Mouse (Mus musculus) lung, postnatal 25 days (tissue): ENCODE measurements around the gene Olfr850.

Experiments used
- DNase-seq: peaks from one replicate; pipeline ENCODE4 v3.0.0; 2022; ENCODE audit warnings: low spot score

Gene Olfr850

GRCm38 (mm10) chr9:19478148-19478547 is at the start of gene Olfr850:
Gene Olfr850 (minus strand): TSS chr9:19478248.
- DNase-seq, result no peak

- DNase-seq, result no peak
Measured at GRCm38 (mm10) chr9:19492995-19493394, 14.9 kb upstream of the Olfr850 start, which contains the start of gene Olfr851. Gene Olfr851 (plus strand): TSS chr9:19493295.

- DNase-seq, result no peak
Measured at GRCm38 (mm10) chr9:19439966-19440365, 38.1 kb downstream of the Olfr850 start, which contains the start of gene Olfr849. Gene Olfr849 (plus strand): TSS chr9:19440266.
